Mouse (Mus musculus) neural tube, embryonic 14.5 days (tissue): ENCODE measurements at regions not wholly inside any gene's neighbourhood (a gene's known extent, or its start where the extent isn't known, plus 50 kb on each side); places are given as distances from the start of the nearest gene placed in this dataset.

ENCODE experiments used
- ATAC-seq: fragments of 200-750 bp; cut with Nextera tagmentation; 2 replicates; pipeline ENCODE4 v1.8.0; 2017; ENCODE audit warnings: low read depth, mild to moderate bottlenecking, moderate TSS enrichment, moderate library complexity
- H3K27ac ChIP-seq: fragments of 300-500 bp; sonication (generic); 2 replicates; pipeline ENCODE4 v1.5.1; 2014; ENCODE audit warnings: low read depth, mild to moderate bottlenecking, control low read depth, low read length, moderate library complexity, mixed read lengths
- H3K27me3 ChIP-seq: fragments of 300-500 bp; sonication (generic); 2 replicates; pipeline ENCODE4 v1.6.1; 2014; ENCODE audit warnings: low read length; ENCODE audit not compliant: control insufficient read depth, insufficient read depth
- H3K36me3 ChIP-seq: fragments of 300-500 bp; sonication (generic); 2 replicates; pipeline ENCODE4 v1.6.1; 2014; ENCODE audit warnings: low read length, mixed read lengths; ENCODE audit not compliant: control insufficient read depth, insufficient read depth
- H3K4me1 ChIP-seq: fragments of 300-500 bp; sonication (generic); 2 replicates; pipeline ENCODE4 v1.6.1; 2014; ENCODE audit warnings: low read length; ENCODE audit not compliant: control insufficient read depth, insufficient read depth
- H3K4me2 ChIP-seq: fragments of 300-500 bp; sonication (generic); 2 replicates; pipeline ENCODE4 v1.6.1; 2014; ENCODE audit warnings: mild to moderate bottlenecking, low read depth, low read length, control low read depth
- H3K4me3 ChIP-seq: fragments of 300-500 bp; sonication (generic); 2 replicates; pipeline ENCODE4 v1.5.1; 2014; ENCODE audit warnings: low read depth, low read length, control low read depth, mixed read lengths
- H3K9ac ChIP-seq: fragments of 300-500 bp; sonication (generic); replicated peaks from 2 replicates; pipeline ENCODE4 v1.6.1; 2014; ENCODE audit warnings: low read depth, mild to moderate bottlenecking, control low read depth, low read length, mixed read lengths
- H3K9me3 ChIP-seq: fragments of 300-500 bp; sonication (generic); 2 replicates; pipeline ENCODE4 v1.6.1; 2016; ENCODE audit warnings: low read length; ENCODE audit not compliant: control insufficient read depth
- WGBS: fragments of 180-500 bp; shearing (Covaris S2); extraction: QIAGEN DNeasy Blood & Tissue Kit; methylation state at CpG from one replicate; pipeline ENCODE4 v1.1.7; 2014; 5-methylcytosine and 5-hydroxymethylcytosine counted together

DNA sequence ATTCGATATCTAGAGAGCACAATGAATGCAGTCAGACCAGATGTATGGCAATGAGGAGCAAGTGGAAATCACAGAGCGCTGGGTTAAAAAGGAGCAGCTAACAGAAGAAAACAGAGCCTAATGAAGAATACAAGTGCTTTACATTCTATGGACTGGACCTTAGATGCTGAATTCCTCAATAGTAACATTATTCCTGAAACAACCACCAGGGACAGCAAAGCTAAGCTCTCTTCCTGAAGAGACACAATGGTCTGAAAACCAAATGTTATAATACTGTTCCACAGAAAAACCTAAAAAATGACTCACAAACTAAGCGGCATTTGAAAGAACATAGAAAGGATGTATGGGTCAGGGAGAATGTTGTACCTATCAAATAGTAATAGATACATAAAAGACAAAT is 430.1 kb downstream of the Mdfic start:
- Histone ChIP-seq H3K4me2 (no peak overlapping the region), H3K27ac (no peak overlapping the region), H3K4me3 (no peak overlapping the region), H3K9me3 (no peaks in the 10 kb centered on the region), H3K9ac (no peak overlapping the region), H3K4me1 (no peaks in the 10 kb centered on the region), H3K36me3 (no peaks in the 10 kb centered on the region), H3K27me3 (no peaks in the 10 kb centered on the region)
- ATAC-seq, result no peak
- WGBS, result 94% methylated on average over 3 of the region's 3 CpGs

GRCm38 (mm10) chr6:16151478-16151877 is 431.0 kb downstream of the Mdfic start:
- no peak overlapping the region for H3K4me2 ChIP-seq
- no peaks in the 10 kb centered on the region for H3K36me3 ChIP-seq
- no peak overlapping the region for H3K27ac ChIP-seq
- no peaks in the 10 kb centered on the region for H3K4me1 ChIP-seq
- H3K9ac ChIP-seq, result no peak overlapping the region
- no peak overlapping the region for H3K4me3 ChIP-seq
- H3K9me3 ChIP-seq, result no peaks in the 10 kb centered on the region
- no peaks in the 10 kb centered on the region for H3K27me3 ChIP-seq
- no peak for ATAC-seq

- no peaks in the 10 kb centered on the region for H3K27me3 ChIP-seq
- H3K9ac ChIP-seq, result no peak overlapping the region
- H3K4me3 ChIP-seq, result no peak overlapping the region
- ATAC-seq, result peak; percentile 31; the same call in 1 of the 2 replicates
- no peak overlapping the region for H3K27ac ChIP-seq
- H3K9me3 ChIP-seq, result no peaks in the 10 kb centered on the region
- 50% methylated on average over 6 of the region's 6 CpGs for WGBS
- H3K36me3 ChIP-seq, result no peaks in the 10 kb centered on the region
- no peak overlapping the region for H3K4me2 ChIP-seq
- no peaks in the 10 kb centered on the region for H3K4me1 ChIP-seq
These were observed 432.2 kb downstream of the Mdfic start for GRCm38 (mm10) chr6:16152691-16153090.

DNA sequence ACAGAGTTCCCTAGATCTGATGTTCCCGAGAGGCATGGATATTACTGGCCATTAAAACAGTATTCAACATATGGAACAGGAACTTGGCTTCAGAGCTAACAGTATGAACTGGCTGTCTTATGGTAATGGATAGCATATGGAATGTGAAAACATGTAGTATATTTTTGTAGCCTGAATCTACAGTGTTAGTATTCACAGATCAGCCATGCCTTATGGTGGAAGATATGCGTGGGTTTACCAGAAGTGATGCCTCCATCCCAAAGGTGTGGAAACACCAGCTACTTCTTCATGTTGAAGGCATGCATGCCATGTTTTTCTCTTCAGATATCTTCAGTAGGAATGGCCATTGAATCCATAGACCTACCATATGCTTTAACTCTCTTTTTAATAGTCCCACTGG is 444.6 kb downstream of the Mdfic start:
- no peaks in the 10 kb centered on the region for H3K36me3 ChIP-seq
- no peak overlapping the region for H3K27ac ChIP-seq
- H3K4me2 ChIP-seq, result no peak overlapping the region
- no peaks in the 10 kb centered on the region for H3K27me3 ChIP-seq
- H3K4me3 ChIP-seq, result no peak overlapping the region
- no peaks in the 10 kb centered on the region for H3K4me1 ChIP-seq
- WGBS, result 93% methylated on average over 2 of the region's 2 CpGs
- H3K9ac ChIP-seq, result no peak overlapping the region
- no peaks in the 10 kb centered on the region for H3K9me3 ChIP-seq
- ATAC-seq, result no peak

- H3K9me3 ChIP-seq, result no peaks in the 10 kb centered on the region
- no peaks in the 10 kb centered on the region for H3K27me3 ChIP-seq
- no peaks in the 10 kb centered on the region for H3K4me1 ChIP-seq
- no peak for ATAC-seq
- H3K27ac ChIP-seq, result no peak overlapping the region
- no peak overlapping the region for H3K4me3 ChIP-seq
- WGBS, result 96% methylated on average over 3 of the region's 3 CpGs
- no peak overlapping the region for H3K9ac ChIP-seq
- H3K4me2 ChIP-seq, result no peak overlapping the region
- no peaks in the 10 kb centered on the region for H3K36me3 ChIP-seq
These were observed 451.4 kb downstream of the Mdfic start for GRCm38 (mm10) chr6:16171871-16172270.

GRCm38 (mm10) chr6:16177313-16177712 is 456.9 kb downstream of the Mdfic start:
- H3K36me3 ChIP-seq, result no peaks in the 10 kb centered on the region
- H3K4me3 ChIP-seq, result no peak overlapping the region
- no peak for ATAC-seq
- H3K9ac ChIP-seq, result no peak overlapping the region
- WGBS, result 63% methylated on average over 5 of the region's 5 CpGs
- no peaks in the 10 kb centered on the region for H3K27me3 ChIP-seq
- H3K4me1 ChIP-seq, result no peaks in the 10 kb centered on the region
- no peak overlapping the region for H3K27ac ChIP-seq
- no peaks in the 10 kb centered on the region for H3K9me3 ChIP-seq
- H3K4me2 ChIP-seq, result no peak overlapping the region

DNA sequence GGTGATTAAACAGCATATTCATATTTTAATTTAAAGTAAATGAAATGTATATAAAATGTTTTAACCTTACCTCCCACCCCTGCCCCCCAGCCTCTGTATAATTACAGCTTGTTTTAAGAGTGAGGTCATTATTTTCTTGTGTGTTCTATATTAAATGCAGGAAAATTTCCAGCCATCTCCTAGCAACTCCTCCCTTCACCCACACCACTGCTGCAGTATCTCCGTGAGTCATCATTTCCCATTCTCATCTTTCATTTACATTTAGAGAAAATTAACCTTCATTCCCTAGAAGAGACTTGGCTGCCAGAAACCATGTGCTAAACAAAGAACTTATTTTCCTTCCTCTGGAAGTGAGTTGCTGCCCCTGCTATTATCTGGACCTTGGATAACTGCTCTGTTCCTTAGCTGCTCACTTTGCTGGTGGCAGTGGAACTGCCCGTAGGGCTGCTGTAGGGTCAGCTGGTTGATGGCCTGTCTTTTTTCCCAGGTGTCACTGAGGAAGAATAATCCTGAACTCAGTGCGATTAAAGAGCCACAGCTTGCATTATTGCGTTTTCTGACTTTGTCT is 467.6 kb downstream of the Mdfic start:
- H3K27me3 ChIP-seq, result no peaks in the 10 kb centered on the region
- WGBS, result 43% methylated on average over 4 of the region's 4 CpGs
- ATAC-seq, result no peak

DNA sequence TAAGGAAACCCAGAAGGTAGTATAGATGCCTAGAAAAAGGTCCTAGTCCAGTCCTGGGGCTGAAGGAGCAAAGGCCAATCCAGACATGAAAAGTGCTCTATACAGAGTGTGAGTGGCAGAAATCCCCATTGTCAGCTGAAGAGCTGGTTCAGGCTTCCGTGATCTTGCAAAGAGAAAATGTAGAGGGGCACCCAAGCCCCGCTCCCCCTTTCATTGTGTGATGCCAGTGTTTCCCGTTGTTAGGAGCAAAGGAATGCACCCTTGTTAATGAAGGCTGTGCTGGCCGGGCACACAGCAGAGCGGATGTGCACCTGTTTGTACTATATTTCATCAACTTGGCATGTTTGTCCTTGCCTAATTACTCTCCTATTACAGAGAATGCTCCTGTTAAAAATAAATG is 492.5 kb downstream of the Mdfic start:
- Histone ChIP-seq H3K9me3 (no peaks in the 10 kb centered on the region), H3K4me2 (no peak overlapping the region), H3K4me1 (no peaks in the 10 kb centered on the region), H3K27me3 (no peaks in the 10 kb centered on the region), H3K27ac (no peak overlapping the region), H3K9ac (no peak overlapping the region), H3K4me3 (no peak overlapping the region), H3K36me3 (no peaks in the 10 kb centered on the region)
- WGBS, result 6% methylated on average over 5 of the region's 5 CpGs
- peak; percentile 75; the same call in 1 of the 2 replicates for ATAC-seq

More for the DNA sequence above, 467.6 kb downstream of the Mdfic start:
- H3K4me1 ChIP-seq, result no peaks in the 10 kb centered on the region
- no peak overlapping the region for H3K9ac ChIP-seq
- no peak overlapping the region for H3K4me3 ChIP-seq
- H3K36me3 ChIP-seq, result no peaks in the 10 kb centered on the region
- no peak overlapping the region for H3K27ac ChIP-seq
- H3K4me2 ChIP-seq, result no peak overlapping the region
- H3K9me3 ChIP-seq, result no peaks in the 10 kb centered on the region

- H3K27me3 ChIP-seq, result no peaks in the 10 kb centered on the region
- 34% methylated on average over 4 of the region's 4 CpGs for WGBS
- no peak overlapping the region for H3K27ac ChIP-seq
- no peaks in the 10 kb centered on the region for H3K4me1 ChIP-seq
- no peaks in the 10 kb centered on the region for H3K36me3 ChIP-seq
- ATAC-seq, result no peak
- no peak overlapping the region for H3K9ac ChIP-seq
- no peak overlapping the region for H3K4me3 ChIP-seq
- H3K9me3 ChIP-seq, result no peaks in the 10 kb centered on the region
- no peak overlapping the region for H3K4me2 ChIP-seq
These were observed 493.2 kb downstream of the Mdfic start for GRCm38 (mm10) chr6:16213635-16214034.
